Mouse (Mus musculus): Measurements from ENCODE around the gene Dcakd. TPM values are rescaled to one million over a fixed set of nuclear protein-coding genes. Genes with fewer than 3 reads are reported as not detected.
"Not testable (repeated sequence)": the region's sequence is repeated elsewhere in the genome, so short reads cannot be mapped to it uniquely, and the experiment has no call there.

The Dcakd gene
- polyA plus RNA-seq, 1 experiment from 2014 or later: 166 TPM

- H3K36me3 ChIP-seq (replicated peaks; ENCODE audit: control insufficient read depth, insufficient read depth); DNase-seq (ENCODE audit: low spot score); H3K4me3 ChIP-seq (replicated peaks; ENCODE audit: low read length); H3K27ac ChIP-seq; H3K4me1 ChIP-seq (replicated peaks; ENCODE audit: control insufficient read depth, insufficient read depth, low read length); H3K4me2 ChIP-seq (replicated peaks); H3K9ac ChIP-seq; ATAC-seq (ENCODE audit: low FRiP score); H3K9me3 ChIP-seq (ENCODE audit: control insufficient read depth, low read length); H3K27me3 ChIP-seq (ENCODE audit: control insufficient read depth, insufficient read depth, low read length): not testable (repeated sequence)
- 88% methylated on average over 9 of the region's 9 CpGs for WGBS
Measured at GRCm38 (mm10) chr11:102975966-102976365, 52.2 kb downstream of the Dcakd start.

- ATAC-seq (ENCODE audit: low FRiP score) (no peak), DNase-seq (ENCODE audit: low spot score) (no peak)
- Histone ChIP-seq H3K4me3 (replicated peaks; ENCODE audit: low read length) (no peak overlapping the region), H3K9me3 (ENCODE audit: control insufficient read depth, low read length) (no peaks in the 10 kb centered on the region), H3K27ac (no peak overlapping the region), H3K4me2 (replicated peaks) (no peak overlapping the region), H3K9ac (no peak overlapping the region), H3K27me3 (ENCODE audit: control insufficient read depth, insufficient read depth, low read length) (peaks cover 10% of the 10 kb centered on the region), H3K36me3 (replicated peaks; ENCODE audit: control insufficient read depth, insufficient read depth) (no peaks in the 10 kb centered on the region), H3K4me1 (replicated peaks; ENCODE audit: control insufficient read depth, insufficient read depth, low read length) (no peaks in the 10 kb centered on the region)
- WGBS: 45% methylated on average over 1 of the region's 1 CpGs
Measured at GRCm38 (mm10) chr11:102972326-102972725, 55.8 kb downstream of the Dcakd start.

GRCm38 (mm10) chr11:102971604-102972003 is 56.5 kb downstream of the Dcakd start:
- Histone ChIP-seq H3K4me3 (replicated peaks; ENCODE audit: low read length) (no peak overlapping the region), H3K9ac (no peak overlapping the region), H3K27me3 (ENCODE audit: control insufficient read depth, insufficient read depth, low read length) (peaks cover 10% of the 10 kb centered on the region), H3K9me3 (ENCODE audit: control insufficient read depth, low read length) (no peaks in the 10 kb centered on the region), H3K4me1 (replicated peaks; ENCODE audit: control insufficient read depth, insufficient read depth, low read length) (no peaks in the 10 kb centered on the region), H3K4me2 (replicated peaks) (no peak overlapping the region), H3K27ac (no peak overlapping the region), H3K36me3 (replicated peaks; ENCODE audit: control insufficient read depth, insufficient read depth) (no peaks in the 10 kb centered on the region)
- ATAC-seq (ENCODE audit: low FRiP score) (no peak), DNase-seq (ENCODE audit: low spot score) (no peak)
- 38% methylated on average over 5 of the region's 5 CpGs for WGBS

GRCm38 (mm10) chr11:102964547-102965091 is 63.5 kb downstream of the Dcakd start:
- 62% methylated on average over 16 of the region's 16 CpGs for WGBS
- peak overlapping the region; percentile 86; the same call in 1 of the 2 replicates for H3K27ac ChIP-seq

GRCm38 (mm10) chr11:102963855-102964546 is 64.1 kb downstream of the Dcakd start:
- DNase-seq (ENCODE audit: low spot score): peak; percentile 71
- H3K4me2 ChIP-seq (replicated peaks): peak overlapping the region; percentile 45

More at GRCm38 (mm10) chr11:102964547-102965091, 63.5 kb downstream of the Dcakd start:
- DNase-seq (ENCODE audit: low spot score) (no peak), ATAC-seq (ENCODE audit: low FRiP score) (peak; percentile 34; the same call in 1 of the 2 replicates)
- Histone ChIP-seq H3K27me3 (ENCODE audit: control insufficient read depth, insufficient read depth, low read length) (peaks cover 7% of the 10 kb centered on the region), H3K9ac (no peak overlapping the region), H3K36me3 (replicated peaks; ENCODE audit: control insufficient read depth, insufficient read depth) (no peaks in the 10 kb centered on the region), H3K9me3 (ENCODE audit: control insufficient read depth, low read length) (no peaks in the 10 kb centered on the region), H3K4me2 (replicated peaks) (no peak overlapping the region; the same call in 1 of the 2 replicates), H3K4me1 (replicated peaks; ENCODE audit: control insufficient read depth, insufficient read depth, low read length) (peaks cover 21% of the 10 kb centered on the region), H3K4me3 (replicated peaks; ENCODE audit: low read length) (no peak overlapping the region)

GRCm38 (mm10) chr11:102963246-102963854 is 64.8 kb downstream of the Dcakd start:
- no peaks in the 10 kb centered on the region for H3K36me3 ChIP-seq (replicated peaks; ENCODE audit: control insufficient read depth, insufficient read depth)
- no peaks in the 10 kb centered on the region for H3K9me3 ChIP-seq (ENCODE audit: control insufficient read depth, low read length)
- WGBS: under 1% methylated on average over 16 of the region's 16 CpGs
- H3K4me3 ChIP-seq (replicated peaks; ENCODE audit: low read length): peak overlapping the region; percentile 4
- peak overlapping the region; percentile 86 for H3K27ac ChIP-seq
- DNase-seq (ENCODE audit: low spot score) (peak; percentile 65), ATAC-seq (ENCODE audit: low FRiP score) (peak; percentile 54; the same call in 1 of the 2 replicates)
- H3K4me2 ChIP-seq (replicated peaks): peak overlapping the region; percentile 45
- H3K9ac ChIP-seq: peak overlapping the region; percentile 56
- H3K4me1 ChIP-seq (replicated peaks; ENCODE audit: control insufficient read depth, insufficient read depth, low read length): peaks cover 21% of the 10 kb centered on the region
- peaks cover 7% of the 10 kb centered on the region for H3K27me3 ChIP-seq (ENCODE audit: control insufficient read depth, insufficient read depth, low read length)

More at GRCm38 (mm10) chr11:102963855-102964546, 64.1 kb downstream of the Dcakd start:
- Histone ChIP-seq H3K4me1 (replicated peaks; ENCODE audit: control insufficient read depth, insufficient read depth, low read length) (peaks cover 21% of the 10 kb centered on the region), H3K27me3 (ENCODE audit: control insufficient read depth, insufficient read depth, low read length) (peaks cover 7% of the 10 kb centered on the region), H3K9me3 (ENCODE audit: control insufficient read depth, low read length) (no peaks in the 10 kb centered on the region), H3K4me3 (replicated peaks; ENCODE audit: low read length) (no peak overlapping the region; the same call in 1 of the 2 replicates), H3K36me3 (replicated peaks; ENCODE audit: control insufficient read depth, insufficient read depth) (no peaks in the 10 kb centered on the region), H3K27ac (peak overlapping the region; percentile 86), H3K9ac (peak overlapping the region; percentile 56)
- WGBS: 19% methylated on average over 24 of the region's 24 CpGs
- ATAC-seq (ENCODE audit: low FRiP score): peak; percentile 39; the same call in 1 of the 2 replicates

GRCm38 (mm10) chr11:102962861-102963245 is 65.3 kb downstream of the Dcakd start:
- WGBS: 20% methylated on average over 7 of the region's 7 CpGs
- DNase-seq (ENCODE audit: low spot score) (no peak), ATAC-seq (ENCODE audit: low FRiP score) (no peak)
- Histone ChIP-seq H3K9me3 (ENCODE audit: control insufficient read depth, low read length) (no peaks in the 10 kb centered on the region), H3K4me1 (replicated peaks; ENCODE audit: control insufficient read depth, insufficient read depth, low read length) (peaks cover 21% of the 10 kb centered on the region), H3K4me3 (replicated peaks; ENCODE audit: low read length) (no peak overlapping the region; the same call in 1 of the 2 replicates), H3K27ac (peak overlapping the region; percentile 86), H3K9ac (peak overlapping the region; percentile 56; the same call in 1 of the 2 replicates), H3K36me3 (replicated peaks; ENCODE audit: control insufficient read depth, insufficient read depth) (no peaks in the 10 kb centered on the region), H3K27me3 (ENCODE audit: control insufficient read depth, insufficient read depth, low read length) (peaks cover 5% of the 10 kb centered on the region), H3K4me2 (replicated peaks) (peak overlapping the region; percentile 45)

- DNase-seq (ENCODE audit: low spot score) (no peak), ATAC-seq (ENCODE audit: low FRiP score) (no peak)
- H3K36me3 ChIP-seq (replicated peaks; ENCODE audit: control insufficient read depth, insufficient read depth): no peaks in the 10 kb centered on the region
- H3K4me1 ChIP-seq (replicated peaks; ENCODE audit: control insufficient read depth, insufficient read depth, low read length): peaks cover 29% of the 10 kb centered on the region
- H3K27me3 ChIP-seq (ENCODE audit: control insufficient read depth, insufficient read depth, low read length): 0 out of 2 replicates have a peak, but pooled peaks cover 3% of the 10 kb centered on the region
- no peak overlapping the region for H3K27ac ChIP-seq
- 93% methylated on average over 4 of the region's 4 CpGs for WGBS
- no peak overlapping the region for H3K9ac ChIP-seq
- no peak overlapping the region for H3K4me3 ChIP-seq (replicated peaks; ENCODE audit: low read length)
- no peak overlapping the region for H3K4me2 ChIP-seq (replicated peaks)
- H3K9me3 ChIP-seq (ENCODE audit: control insufficient read depth, low read length): no peaks in the 10 kb centered on the region
Measured at GRCm38 (mm10) chr11:102961082-102961481, 67.1 kb downstream of the Dcakd start.

- H3K4me3 ChIP-seq (replicated peaks; ENCODE audit: low read length): no peak overlapping the region
- no peak for DNase-seq (ENCODE audit: low spot score)
- no peaks in the 10 kb centered on the region for H3K9me3 ChIP-seq (ENCODE audit: control insufficient read depth, low read length)
- no peak overlapping the region for H3K9ac ChIP-seq
- 85% methylated on average over 1 of the region's 1 CpGs for WGBS
- no peaks in the 10 kb centered on the region for H3K36me3 ChIP-seq (replicated peaks; ENCODE audit: control insufficient read depth, insufficient read depth)
- H3K4me1 ChIP-seq (replicated peaks; ENCODE audit: control insufficient read depth, insufficient read depth, low read length): peaks cover 26% of the 10 kb centered on the region
- no peak for ATAC-seq (ENCODE audit: low FRiP score)
- H3K4me2 ChIP-seq (replicated peaks): no peak overlapping the region
- no peak overlapping the region for H3K27ac ChIP-seq
- 0 out of 2 replicates have a peak, but pooled peaks cover 3% of the 10 kb centered on the region for H3K27me3 ChIP-seq (ENCODE audit: control insufficient read depth, insufficient read depth, low read length)
Measured at GRCm38 (mm10) chr11:102958870-102959269, 69.3 kb downstream of the Dcakd start.

Data from hindbrain, embryonic 14.5 days (tissue).